Comparison of ENCODE assay signal across 18 mouse cellular contexts in genomic region chr4:134639325-134639724, GRCm38 (mm10).
DNase-seq lines count a peak whose midpoint lies in the region.
"Had no signal": no experiment of that assay in that cellular context is flagged by ENCODE, and none has a peak within 500 bp of the region (broad histone marks: within the 10 kb centered on the region; RNA-seq: fewer than 3 reads in every experiment).

No protein-coding gene starts in this region.

- H3K36me3 ChIP-seq in embryonic facial prominence, embryonic 10.5 days (replicated peaks): no peaks in the 10 kb centered on the region
- H3K36me3 ChIP-seq: embryonic facial prominence, embryonic 15.5 days; forebrain, embryonic 15.5 days; G1E; hindbrain, embryonic 13.5 days had no signal

- 59% methylated on average over 7 of the region's 7 CpGs for WGBS in embryonic facial prominence, embryonic 10.5 days

- peak overlapping the region; percentile 57; the same call in 1 of the 2 replicates for H3K27ac ChIP-seq in embryonic facial prominence, embryonic 10.5 days (replicated peaks)
- H3K27ac ChIP-seq: embryonic facial prominence, embryonic 15.5 days; forebrain, embryonic 15.5 days; heart, adult 2 months; hindbrain, embryonic 13.5 days; hindbrain, postnatal 0 days had no signal

- peaks cover 3% of the 10 kb centered on the region; the same call in 1 of the 2 replicates for H3K9me3 ChIP-seq in embryonic facial prominence, embryonic 10.5 days
- H3K9me3 ChIP-seq: embryonic facial prominence, embryonic 15.5 days; forebrain, embryonic 15.5 days; G1E had no signal

- peak; percentile 38 for DNase-seq in adrenal gland, adult 2 months
- no peak for DNase-seq in adrenal gland, adult 18-20 months (ENCODE audit: low spot score in 2 of 2)
- DNase-seq in 3134 (ENCODE audit: extremely low read depth, insufficient read length, low spot score) (peak; percentile 59), MN1 (ENCODE audit: low spot score) (peak; percentile 93)
- DNase-seq in embryonic facial prominence, embryonic 10.5 days (ENCODE audit: low spot score): no peak
- DNase-seq in layer of hippocampus, postnatal 14 days (ENCODE audit: low spot score in 2 of 2): no peak
- no peak for DNase-seq in gastrocnemius, postnatal 10 days
- no peak for DNase-seq in left cerebral cortex, postnatal 14 days (ENCODE audit: low spot score in 2 of 2)
- DNase-seq: cerebellum, adult 2 months; cerebellum, postnatal 10 days; gastrocnemius, postnatal 14 days; heart, adult 2 months; kidney, adult 11 months had no signal

- no peak overlapping the region for H3K4me3 ChIP-seq in embryonic facial prominence, embryonic 10.5 days
- H3K4me3 ChIP-seq: embryonic facial prominence, embryonic 15.5 days; forebrain, embryonic 15.5 days; heart, adult 2 months; hindbrain, embryonic 13.5 days had no signal

- intact Hi-C loops in left cerebral cortex, postnatal 14 days (cut with DNase I): no loop called here

- peaks cover 50% of the 10 kb centered on the region for H3K4me1 ChIP-seq in embryonic facial prominence, embryonic 10.5 days

- H3K27me3 ChIP-seq in embryonic facial prominence, embryonic 10.5 days (replicated peaks; ENCODE audit: low read depth, poor library complexity, severe bottlenecking): no peaks in the 10 kb centered on the region
- H3K27me3 ChIP-seq: embryonic facial prominence, embryonic 15.5 days; forebrain, embryonic 15.5 days had no signal

Comparison
In these comparisons a context has a peak if more than half of its experiments do, and no peak if none do; other contexts are left out.
1. DNase-seq: peak in adrenal gland, adult 2 months (single experiment), 3134 (single experiment) and MN1 (single experiment); none in adrenal gland, adult 18-20 months (0 of 2), embryonic facial prominence, embryonic 10.5 days (single experiment), layer of hippocampus, postnatal 14 days (0 of 2), gastrocnemius, postnatal 10 days (single experiment) and left cerebral cortex, postnatal 14 days (0 of 2).